Mouse (Mus musculus) liver, embryonic 18 days (tissue): ENCODE measurements around the gene Cfap36. TPM values are rescaled to one million over a fixed set of nuclear protein-coding genes. Genes with fewer than 3 reads are reported as not detected.

Experiments
- polyA plus RNA-seq: library from polyadenylated mRNA; depleted of rRNA; stranded (reverse); fragments of >200 nt; gene quantifications from 2 replicates; pipeline ENCODE4 v1.2.3, GENCODE M21; 2012; rRNA removed

Gene Cfap36
- polyA plus RNA-seq: 5.0 and 5.9 TPM in 2 replicates

DNA sequence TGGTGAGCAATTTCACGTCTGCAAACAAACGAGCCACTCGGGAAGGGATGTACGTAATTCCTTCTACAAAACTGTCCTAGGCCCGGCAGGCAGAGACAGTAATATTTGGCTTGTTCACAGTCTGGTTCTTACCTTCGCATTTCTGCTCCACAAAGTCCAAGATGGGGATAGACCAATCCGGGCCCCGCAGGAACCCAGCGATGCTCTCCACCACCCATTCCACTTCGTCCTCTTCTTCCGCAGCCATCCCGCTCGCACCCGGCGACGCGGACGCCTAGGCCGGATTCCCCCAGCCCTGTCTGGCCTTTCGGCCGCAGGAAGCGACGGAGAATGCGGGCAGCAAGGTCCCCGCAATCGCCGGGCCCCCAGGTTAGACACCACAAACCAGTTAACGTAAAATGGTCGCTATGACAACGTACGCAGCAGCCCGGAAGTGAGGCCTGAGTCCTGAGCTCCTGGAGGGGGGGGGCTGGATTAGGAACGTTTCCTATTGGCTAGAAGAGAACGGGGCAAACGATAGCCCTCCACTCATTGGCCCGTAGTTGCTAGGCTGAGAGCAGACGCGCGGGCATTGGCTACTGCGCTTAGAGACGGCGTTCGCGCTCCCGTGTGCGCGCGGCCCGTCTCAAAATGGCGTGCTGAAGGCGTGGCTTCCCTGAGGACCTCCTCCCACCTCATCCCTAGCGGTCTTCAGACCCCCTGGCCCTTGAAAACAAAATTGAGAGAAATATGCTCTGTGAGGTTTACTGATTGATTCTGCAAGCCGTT, at the start of gene Cfap36:
TSS of gene Cfap36 (minus strand) at position 527 of the 768 bp plus-strand sequence.

DNA sequence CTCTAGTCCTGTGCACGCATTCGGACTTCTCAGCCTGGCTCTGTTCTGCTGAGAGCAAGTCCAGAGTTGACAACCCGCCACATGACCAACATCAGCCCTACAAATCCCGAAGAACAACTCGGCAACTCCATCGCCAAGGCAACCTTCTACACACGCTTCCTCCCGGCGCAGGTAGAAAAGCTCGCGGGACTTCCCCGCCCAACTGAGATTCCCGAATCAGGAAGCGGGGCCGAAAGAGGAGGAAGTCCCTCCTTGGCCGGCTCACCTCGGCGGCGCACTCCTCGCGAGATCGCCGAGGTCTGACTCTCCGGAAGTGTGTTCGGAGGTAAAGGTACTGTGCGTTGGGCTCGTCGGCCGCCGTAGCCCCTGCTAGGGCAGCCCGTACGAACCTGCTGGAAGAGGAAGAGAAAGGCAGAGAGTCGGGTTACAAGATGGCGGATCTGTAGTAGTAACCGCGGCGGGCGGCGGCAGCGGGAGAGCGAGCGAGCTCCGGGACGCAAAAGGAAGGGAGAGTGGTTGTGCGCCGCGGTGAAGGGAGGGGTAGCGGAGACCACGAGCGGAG, 74.6 kb downstream of the Cfap36 start, which contains the start of gene Ppp4r3b:
TSS of gene Ppp4r3b (plus strand) at position 328 of the 562 bp plus-strand sequence.

Other genes with a start within 250 kb of the Cfap36 start
- 19.5 and 19.8 TPM in 2 replicates for gene Pnpt1, start 116.7 kb downstream of the Cfap36 start, polyA plus RNA-seq
- gene Ppp4r3b, start 74.5 kb downstream of the Cfap36 start, polyA plus RNA-seq: 11.0 and 11.5 TPM in 2 replicates
- gene Ccdc88a, start 126.2 kb upstream of the Cfap36 start, polyA plus RNA-seq: 0.95 and 0.96 TPM in 2 replicates